Mouse (Mus musculus): ENCODE data around the gene Usp20.

Gene Usp20

DNA sequence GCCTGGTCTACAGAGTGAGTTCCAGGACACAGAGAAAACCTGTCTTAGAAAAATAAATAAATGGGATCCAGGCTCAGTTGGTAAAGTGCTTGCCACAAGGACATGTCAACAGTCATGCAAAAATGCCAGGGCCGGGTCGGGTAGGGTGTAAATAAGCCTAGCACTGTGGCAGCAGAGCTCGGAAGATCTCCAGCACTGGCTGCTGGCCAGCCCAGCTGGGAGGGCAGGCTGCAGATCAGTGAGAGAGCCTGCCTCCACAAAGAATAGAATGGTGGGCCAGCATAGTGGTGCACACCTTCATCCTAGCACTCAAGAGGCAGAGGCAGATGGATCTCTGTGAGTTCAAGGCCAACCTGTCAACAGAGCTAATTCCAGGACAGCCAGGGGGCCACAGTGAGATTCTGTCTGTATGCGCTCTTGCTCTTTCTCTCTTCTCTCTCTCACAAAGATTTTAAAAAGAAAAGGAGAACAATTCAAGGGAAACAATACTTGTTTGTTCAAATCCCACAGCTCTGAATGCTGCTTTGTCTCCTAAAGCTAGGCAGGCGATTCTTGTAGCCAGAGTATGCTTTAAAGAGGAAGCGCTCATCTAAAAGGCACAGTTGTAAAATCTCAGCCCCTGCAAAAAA is 75.6 kb downstream of the Usp20 start:
- H3K27me3 ChIP-seq (ENCODE audit: insufficient read depth, low read length) = no peaks in the 10 kb centered on the region
- peaks cover 54% of the 10 kb centered on the region for H3K4me1 ChIP-seq (replicated peaks; ENCODE audit: low read depth, low read length)
- no peaks in the 10 kb centered on the region for H3K9me3 ChIP-seq (ENCODE audit: low read length)
- 0 out of 2 replicates have a peak overlapping the region, but pooled peaks have one; percentile 11 for H3K4me3 ChIP-seq (replicated peaks; ENCODE audit: low read length)
- TF ChIP-seq NANOG (IDR thresholded peaks at IDR 0.05; ENCODE audit: borderline replicate concordance, low read length) (peak; percentile 37), POU5F1 (IDR thresholded peaks at IDR 0.05; ENCODE audit: borderline replicate concordance, low read length) (no peak), CTCF (conservative IDR thresholded peaks at IDR 0.05; ENCODE audit: low read length) (no peak)
- H3K36me3 ChIP-seq (ENCODE audit: insufficient read depth, low read length) = peaks cover 71% of the 10 kb centered on the region

DNA sequence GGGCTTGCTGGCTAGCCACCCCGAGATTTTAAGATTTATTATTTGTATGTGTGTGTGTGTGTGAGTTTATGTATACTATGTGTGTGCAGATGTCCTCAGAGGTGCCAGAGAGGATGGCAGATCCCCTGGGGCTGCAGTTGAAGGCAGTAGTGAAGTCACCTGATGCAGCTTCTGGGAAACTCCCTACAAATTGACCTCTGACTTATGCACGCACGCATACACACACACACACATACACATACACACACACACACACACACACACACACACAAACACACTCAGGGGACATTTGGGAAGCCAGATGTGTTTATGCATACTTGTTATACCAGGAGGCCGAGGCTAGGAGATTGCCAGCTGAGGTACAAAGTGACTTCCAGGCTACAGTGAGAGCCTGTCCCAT is 76.4 kb downstream of the Usp20 start:
- Histone ChIP-seq H3K4me1 (replicated peaks; ENCODE audit: low read depth, low read length) (peaks cover 59% of the 10 kb centered on the region), H3K9me3 (ENCODE audit: low read length) (no peaks in the 10 kb centered on the region), H3K4me3 (replicated peaks; ENCODE audit: low read length) (0 out of 2 replicates have a peak overlapping the region, but pooled peaks have one; percentile 11), H3K27me3 (ENCODE audit: insufficient read depth, low read length) (no peaks in the 10 kb centered on the region), H3K36me3 (ENCODE audit: insufficient read depth, low read length) (peaks cover 65% of the 10 kb centered on the region)
- TF ChIP-seq POU5F1 (IDR thresholded peaks at IDR 0.05; ENCODE audit: borderline replicate concordance, low read length) (no peak), NANOG (IDR thresholded peaks at IDR 0.05; ENCODE audit: borderline replicate concordance, low read length) (no peak), CTCF (conservative IDR thresholded peaks at IDR 0.05; ENCODE audit: low read length) (no peak)

DNA sequence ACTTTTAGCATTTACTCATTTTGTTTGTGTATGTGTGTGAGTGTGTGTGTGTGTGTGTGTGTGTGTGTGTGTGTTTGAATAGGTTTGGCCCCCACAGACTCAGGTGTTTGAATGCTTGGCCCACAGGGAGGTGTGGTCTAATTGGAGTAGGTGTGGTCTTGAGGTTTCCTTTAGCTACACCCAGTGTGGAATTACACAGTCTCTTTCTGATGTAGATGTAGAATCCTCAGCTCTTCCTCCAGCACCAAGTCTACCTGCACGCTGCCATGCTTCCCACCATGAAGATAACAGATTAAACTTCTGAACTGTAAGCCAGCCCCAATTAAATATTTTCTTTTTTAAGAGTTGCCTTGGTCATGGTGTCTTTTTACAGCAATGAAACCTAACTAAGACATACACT is 78.2 kb downstream of the Usp20 start:
- Histone ChIP-seq H3K4me1 (replicated peaks; ENCODE audit: low read depth, low read length) (peaks cover 75% of the 10 kb centered on the region), H3K27me3 (ENCODE audit: insufficient read depth, low read length) (no peaks in the 10 kb centered on the region), H3K9me3 (ENCODE audit: low read length) (no peaks in the 10 kb centered on the region), H3K36me3 (ENCODE audit: insufficient read depth, low read length) (peaks cover 59% of the 10 kb centered on the region), H3K4me3 (replicated peaks; ENCODE audit: low read length) (peak overlapping the region; percentile 80)
- no peak for TF ChIP-seq POU5F1 (IDR thresholded peaks at IDR 0.05; ENCODE audit: borderline replicate concordance, low read length)

DNA sequence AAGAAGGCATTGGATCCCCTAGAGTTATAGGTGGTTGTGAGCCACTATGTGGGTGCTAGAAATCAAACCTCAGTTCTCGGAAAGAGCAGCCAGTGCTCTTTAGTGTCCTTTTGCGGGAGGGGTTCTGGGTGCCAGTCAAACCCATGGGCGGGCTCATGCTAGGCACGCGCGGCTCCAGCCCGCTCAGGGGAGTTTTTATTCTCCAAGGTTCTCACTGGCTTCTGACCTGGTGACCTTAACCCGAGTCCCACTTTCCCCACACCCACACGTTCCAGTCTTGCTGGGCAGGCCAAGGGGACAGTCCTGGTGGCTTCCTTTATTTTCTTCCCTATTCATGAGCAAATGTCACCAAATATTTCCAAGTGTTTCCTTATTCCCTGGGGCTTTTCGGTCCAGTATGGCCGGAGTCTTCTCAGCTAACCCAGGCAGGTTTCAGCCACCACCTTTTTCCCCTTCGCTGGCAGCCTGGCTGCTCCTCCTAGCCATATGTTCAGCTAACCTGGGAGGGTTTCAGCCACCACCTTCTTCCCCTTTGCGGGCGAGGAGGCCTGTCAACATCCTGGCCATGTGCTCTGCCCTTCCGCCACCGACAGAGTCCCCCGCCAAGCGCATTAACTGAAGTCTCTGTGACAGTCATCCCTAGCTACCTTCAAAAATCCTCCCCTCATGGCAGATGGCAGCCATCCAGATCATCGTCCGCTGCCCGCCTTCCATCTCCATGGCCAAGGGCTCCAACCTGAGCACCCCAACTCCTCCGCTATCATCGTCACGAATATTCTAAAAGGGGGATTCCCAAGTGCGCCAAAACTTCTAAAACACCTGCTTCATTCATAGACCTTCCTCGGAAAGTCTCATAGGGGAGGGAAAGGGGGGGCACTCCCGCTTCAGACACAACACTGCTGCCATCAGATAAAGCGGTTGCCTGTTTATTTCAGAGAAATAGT is 79.0 kb downstream of the Usp20 start:
- H3K4me3 ChIP-seq (replicated peaks; ENCODE audit: low read length) = peak overlapping the region; percentile 80
- no peaks in the 10 kb centered on the region for H3K27me3 ChIP-seq (ENCODE audit: insufficient read depth, low read length)
- no peaks in the 10 kb centered on the region for H3K9me3 ChIP-seq (ENCODE audit: low read length)
- peaks cover 57% of the 10 kb centered on the region for H3K36me3 ChIP-seq (ENCODE audit: insufficient read depth, low read length)
- TF ChIP-seq POU5F1 (IDR thresholded peaks at IDR 0.05; ENCODE audit: borderline replicate concordance, low read length) (no peak), CTCF (conservative IDR thresholded peaks at IDR 0.05; ENCODE audit: low read length) (no peak), NANOG (IDR thresholded peaks at IDR 0.05; ENCODE audit: borderline replicate concordance, low read length) (no peak)
- H3K4me1 ChIP-seq (replicated peaks; ENCODE audit: low read depth, low read length) = peaks cover 82% of the 10 kb centered on the region

DNA sequence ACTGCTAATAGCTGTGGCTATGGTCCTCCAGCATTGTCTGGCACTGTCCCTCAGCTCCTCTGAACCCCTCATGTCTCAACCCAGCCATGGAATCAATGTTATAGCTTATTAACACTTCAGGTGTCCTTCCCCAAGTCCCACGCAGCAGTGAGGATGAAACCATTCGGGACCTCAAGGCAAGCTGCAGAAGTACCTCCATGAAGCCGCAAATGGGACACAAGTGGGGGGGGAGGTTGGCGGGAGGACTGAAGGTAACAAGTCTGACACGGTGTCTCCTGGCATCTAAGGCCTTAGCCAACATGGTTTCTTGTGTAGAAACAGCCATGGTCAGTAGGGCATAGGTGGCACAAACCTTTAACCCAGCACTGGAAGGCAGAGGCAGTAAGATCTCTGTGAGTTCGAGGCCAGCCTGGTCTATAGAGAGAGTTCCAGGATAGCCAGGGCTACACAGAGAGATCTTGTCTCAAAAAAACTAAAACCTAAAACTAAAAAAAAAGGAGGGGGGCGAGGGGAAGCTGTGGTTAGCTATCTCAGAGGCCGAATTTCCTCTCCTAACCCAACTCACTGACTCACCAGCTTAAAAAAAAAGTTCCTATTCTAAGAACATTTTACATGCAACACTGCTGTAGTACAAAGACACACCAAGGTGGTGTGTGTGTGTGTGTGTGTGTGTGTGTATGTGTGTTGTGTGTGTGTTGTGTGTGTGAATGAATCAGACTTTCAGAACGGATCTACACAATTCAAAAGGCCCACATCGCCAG is 80.0 kb downstream of the Usp20 start:
- H3K4me1 ChIP-seq (replicated peaks; ENCODE audit: low read depth, low read length) = peaks cover 90% of the 10 kb centered on the region
- H3K27me3 ChIP-seq (ENCODE audit: insufficient read depth, low read length) = no peaks in the 10 kb centered on the region
- no peak for TF ChIP-seq POU5F1 (IDR thresholded peaks at IDR 0.05; ENCODE audit: borderline replicate concordance, low read length)
- no peak for TF ChIP-seq NANOG (IDR thresholded peaks at IDR 0.05; ENCODE audit: borderline replicate concordance, low read length)
- peak overlapping the region; percentile 80 for H3K4me3 ChIP-seq (replicated peaks; ENCODE audit: low read length)
- no peaks in the 10 kb centered on the region for H3K9me3 ChIP-seq (ENCODE audit: low read length)
- H3K36me3 ChIP-seq (ENCODE audit: insufficient read depth, low read length) = peaks cover 48% of the 10 kb centered on the region

DNA sequence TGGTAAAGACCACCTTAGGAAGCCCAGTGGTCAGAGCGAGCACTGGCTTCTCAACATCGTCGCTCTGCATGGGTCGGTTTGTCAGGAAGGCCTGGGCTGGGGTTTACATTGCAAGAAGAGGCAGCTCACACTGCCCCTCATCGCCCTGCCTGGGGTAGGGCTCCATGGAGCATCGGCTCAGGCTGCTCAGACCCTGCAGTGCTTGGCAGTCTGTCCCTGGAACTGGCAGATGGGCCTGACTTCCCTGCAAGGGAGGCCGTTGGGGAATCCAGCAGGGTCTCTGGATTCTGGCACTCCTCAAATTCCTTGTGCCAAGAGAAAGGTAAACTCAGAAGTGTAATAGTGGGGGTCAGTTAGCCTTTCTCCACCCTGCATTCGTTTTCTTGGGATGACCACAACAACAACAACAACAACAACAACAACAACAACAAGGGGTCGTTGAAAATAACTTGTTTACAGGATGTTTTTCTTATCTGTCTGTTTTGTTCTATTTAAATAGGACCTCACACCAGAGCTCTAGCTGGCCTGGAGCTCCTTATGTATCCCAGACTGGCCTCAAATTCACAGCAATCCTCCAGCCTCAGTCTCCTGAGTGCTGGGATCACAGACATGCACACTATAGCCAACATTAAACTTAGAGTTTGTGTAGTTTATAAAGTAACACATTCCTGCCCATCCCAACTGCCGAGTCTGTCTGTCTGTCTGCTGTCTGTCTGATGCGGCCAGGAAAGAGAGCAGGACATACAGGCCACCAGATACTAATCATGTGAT is 84.1 kb downstream of the Usp20 start:
- H3K27me3 ChIP-seq (ENCODE audit: insufficient read depth, low read length) = no peaks in the 10 kb centered on the region
- peaks cover 38% of the 10 kb centered on the region for H3K36me3 ChIP-seq (ENCODE audit: insufficient read depth, low read length)
- TF ChIP-seq NANOG (IDR thresholded peaks at IDR 0.05; ENCODE audit: borderline replicate concordance, low read length) = no peak
- no peak for TF ChIP-seq POU5F1 (IDR thresholded peaks at IDR 0.05; ENCODE audit: borderline replicate concordance, low read length)
- no peak for TF ChIP-seq CTCF (conservative IDR thresholded peaks at IDR 0.05; ENCODE audit: low read length)
- peak overlapping the region; percentile 64 for H3K4me3 ChIP-seq (replicated peaks; ENCODE audit: low read length)
- H3K4me1 ChIP-seq (replicated peaks; ENCODE audit: low read depth, low read length) = peaks cover 86% of the 10 kb centered on the region
- no peaks in the 10 kb centered on the region for H3K9me3 ChIP-seq (ENCODE audit: low read length)

DNA sequence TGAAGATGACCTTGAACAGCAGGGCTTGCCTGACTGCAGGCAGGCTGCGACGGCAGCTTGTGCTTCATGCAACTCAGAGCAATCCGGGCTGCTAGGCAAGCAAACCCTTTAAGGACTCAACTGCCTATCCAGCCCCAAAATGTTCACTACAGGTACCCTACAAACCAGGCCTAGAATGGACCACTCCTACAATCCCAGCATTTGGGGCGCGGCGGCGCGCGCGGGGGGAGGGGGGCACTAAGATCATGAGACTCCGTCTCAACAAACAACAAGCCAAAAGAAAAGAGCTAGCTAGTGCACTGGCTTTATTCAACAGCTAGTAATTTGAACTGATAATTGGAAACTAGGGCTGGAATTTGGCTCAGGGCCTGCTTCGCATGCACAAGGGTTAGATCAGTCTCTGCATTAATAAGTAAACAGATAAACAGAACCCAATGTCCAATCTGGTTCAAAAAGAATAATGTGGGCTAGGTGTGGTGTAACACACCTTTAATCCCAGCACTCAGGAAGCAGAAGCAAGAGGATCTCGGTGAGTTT is 85.0 kb downstream of the Usp20 start:
- TF ChIP-seq CTCF (conservative IDR thresholded peaks at IDR 0.05; ENCODE audit: low read length) (no peak), NANOG (IDR thresholded peaks at IDR 0.05; ENCODE audit: borderline replicate concordance, low read length) (no peak), POU5F1 (IDR thresholded peaks at IDR 0.05; ENCODE audit: borderline replicate concordance, low read length) (no peak)
- peak overlapping the region; percentile 64 for H3K4me3 ChIP-seq (replicated peaks; ENCODE audit: low read length)

More for the DNA sequence above, 85.0 kb downstream of the Usp20 start:
- Histone ChIP-seq H3K36me3 (ENCODE audit: insufficient read depth, low read length) (peaks cover 43% of the 10 kb centered on the region), H3K4me1 (replicated peaks; ENCODE audit: low read depth, low read length) (peaks cover 83% of the 10 kb centered on the region), H3K27me3 (ENCODE audit: insufficient read depth, low read length) (no peaks in the 10 kb centered on the region), H3K9me3 (ENCODE audit: low read length) (no peaks in the 10 kb centered on the region)
